Mouse (Mus musculus) hindbrain, embryonic 12.5 days (tissue): Measurements from ENCODE around the gene Vax2. TPM values are rescaled to one million over a fixed set of nuclear protein-coding genes. Genes with fewer than 3 reads are reported as not detected.

Source experiments
- ATAC-seq: fragments of 200-750 bp; cut with Nextera tagmentation; 2 replicates; pipeline ENCODE4 v1.8.0; 2017; ENCODE audit warnings: moderate TSS enrichment; ENCODE audit not compliant: low FRiP score
- H3K27ac ChIP-seq: fragments of 300-500 bp; sonication (generic); 2 replicates; pipeline ENCODE4 v1.5.1; 2016; ENCODE audit warnings: mild to moderate bottlenecking
- H3K27me3 ChIP-seq: fragments of 300-500 bp; sonication (generic); 2 replicates; pipeline ENCODE4 v1.6.1; 2016; ENCODE audit warnings: mild to moderate bottlenecking
- H3K36me3 ChIP-seq: fragments of 300-500 bp; sonication (generic); 2 replicates; pipeline ENCODE4 v1.6.1; 2016; ENCODE audit warnings: mild to moderate bottlenecking
- H3K4me1 ChIP-seq: fragments of 300-500 bp; sonication (generic); 2 replicates; pipeline ENCODE4 v1.6.1; 2016
- H3K4me2 ChIP-seq: fragments of 300-500 bp; sonication (generic); replicated peaks from 2 replicates; pipeline ENCODE4 v1.6.1; 2016; ENCODE audit warnings: mild to moderate bottlenecking
- H3K4me3 ChIP-seq: fragments of 300-500 bp; sonication (generic); 2 replicates; pipeline ENCODE4 v1.5.1; 2016; ENCODE audit warnings: mild to moderate bottlenecking
- H3K9ac ChIP-seq: fragments of 300-500 bp; sonication (generic); 2 replicates; pipeline ENCODE4 v1.6.1; 2016; ENCODE audit warnings: mild to moderate bottlenecking, moderate library complexity
- H3K9me3 ChIP-seq: fragments of 300-500 bp; sonication (generic); replicated peaks from 2 replicates; pipeline ENCODE4 v1.6.1; 2016; ENCODE audit warnings: mild to moderate bottlenecking
- WGBS: fragments of 180-500 bp; shearing (Covaris S2); methylation state at CpG from one replicate; pipeline ENCODE4 v1.1.7; 2016; 5-methylcytosine and 5-hydroxymethylcytosine counted together
- polyA plus RNA-seq: library from polyadenylated mRNA; unstranded; fragments of >200 nt; fragmentation: Nextera tagmentation; extraction: Ambion mirVana; gene quantifications from 2 replicates; pipeline ENCODE4 v1.2.1, GENCODE M21; 2016

The Vax2 gene
- polyA plus RNA-seq, 1 experiment from 2014 or later: not detected

DNA sequence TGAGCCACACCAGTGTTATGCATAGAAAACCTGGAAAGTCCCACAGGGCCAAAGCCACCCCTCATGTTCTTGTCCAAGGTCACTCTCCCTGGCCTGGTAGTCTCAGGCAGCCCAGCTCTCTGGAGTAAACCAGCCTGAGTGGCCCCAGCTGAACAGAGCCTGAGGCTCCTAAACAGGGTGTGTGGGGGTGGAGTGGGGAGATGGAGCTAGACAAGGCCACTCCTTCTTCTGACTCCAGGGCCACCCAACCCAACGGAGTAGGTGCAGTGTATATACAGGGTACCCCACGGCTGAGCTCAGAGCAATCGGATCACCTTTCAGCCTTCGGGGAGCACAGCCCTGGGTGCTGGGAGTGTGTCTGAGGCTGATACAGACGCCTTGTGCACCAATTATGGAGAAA lies 33.1 kb downstream of the Vax2 start:
- H3K36me3 ChIP-seq: no peaks in the 10 kb centered on the region
- H3K9me3 ChIP-seq: 0 out of 2 replicates have a peak, but pooled peaks cover 7% of the 10 kb centered on the region
- ATAC-seq: no peak
- no peak overlapping the region for H3K27ac ChIP-seq
- peaks cover 57% of the 10 kb centered on the region for H3K27me3 ChIP-seq
- H3K4me2 ChIP-seq: no peak overlapping the region
- H3K9ac ChIP-seq: no peak overlapping the region
- H3K4me1 ChIP-seq: peaks cover 4% of the 10 kb centered on the region; the same call in 1 of the 2 replicates
- H3K4me3 ChIP-seq: no peak overlapping the region
- 73% methylated on average over 5 of the region's 5 CpGs for WGBS

DNA sequence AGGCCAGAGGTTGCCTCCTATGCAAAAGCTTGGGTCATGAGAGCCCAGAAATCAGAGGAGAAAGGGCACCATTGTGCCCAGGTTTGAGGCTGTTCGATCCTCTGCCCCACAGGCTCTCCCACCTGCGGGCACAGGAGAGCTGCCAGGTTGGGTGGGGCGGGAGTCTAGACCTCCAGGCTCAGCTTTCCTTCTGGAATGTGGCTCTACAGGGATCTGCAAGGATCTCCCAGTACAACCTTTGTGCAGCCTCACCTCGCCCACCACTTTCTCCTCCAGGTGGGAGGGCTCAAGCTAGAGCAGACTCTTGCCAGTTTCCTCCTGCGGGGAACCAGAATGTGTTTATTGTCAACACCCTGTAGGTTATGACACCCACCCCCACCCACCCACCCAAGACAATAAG lies 33.5 kb downstream of the Vax2 start:
- 62% methylated on average over 5 of the region's 5 CpGs for WGBS
- Histone ChIP-seq H3K9me3 (0 out of 2 replicates have a peak, but pooled peaks cover 7% of the 10 kb centered on the region), H3K4me3 (no peak overlapping the region), H3K36me3 (no peaks in the 10 kb centered on the region), H3K9ac (no peak overlapping the region), H3K4me2 (no peak overlapping the region), H3K4me1 (peaks cover 4% of the 10 kb centered on the region; the same call in 1 of the 2 replicates), H3K27ac (no peak overlapping the region), H3K27me3 (peaks cover 60% of the 10 kb centered on the region)
- ATAC-seq: no peak

DNA sequence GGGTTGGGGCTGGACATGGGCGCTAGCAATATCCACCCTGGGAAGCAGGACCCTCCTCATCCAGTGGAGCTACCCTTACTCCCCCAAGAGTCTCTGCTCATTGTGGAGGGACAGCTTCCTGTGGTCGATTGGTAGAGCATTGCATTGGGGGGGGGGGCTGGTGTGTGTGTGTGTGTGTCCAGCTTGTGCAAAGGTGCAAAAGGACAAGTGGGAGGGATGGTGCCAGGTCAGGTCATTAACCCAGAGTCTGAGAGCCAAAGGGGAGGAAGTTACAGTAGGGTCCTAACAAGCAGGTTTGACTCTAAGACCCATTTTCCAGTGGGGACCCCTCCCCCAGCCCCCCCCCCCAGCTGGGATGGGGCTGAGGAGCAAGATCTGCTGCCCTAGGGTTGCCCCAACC lies 34.4 kb downstream of the Vax2 start:
- Histone ChIP-seq H3K27me3 (peaks cover 60% of the 10 kb centered on the region), H3K4me1 (peaks cover 4% of the 10 kb centered on the region; the same call in 1 of the 2 replicates)

DNA sequence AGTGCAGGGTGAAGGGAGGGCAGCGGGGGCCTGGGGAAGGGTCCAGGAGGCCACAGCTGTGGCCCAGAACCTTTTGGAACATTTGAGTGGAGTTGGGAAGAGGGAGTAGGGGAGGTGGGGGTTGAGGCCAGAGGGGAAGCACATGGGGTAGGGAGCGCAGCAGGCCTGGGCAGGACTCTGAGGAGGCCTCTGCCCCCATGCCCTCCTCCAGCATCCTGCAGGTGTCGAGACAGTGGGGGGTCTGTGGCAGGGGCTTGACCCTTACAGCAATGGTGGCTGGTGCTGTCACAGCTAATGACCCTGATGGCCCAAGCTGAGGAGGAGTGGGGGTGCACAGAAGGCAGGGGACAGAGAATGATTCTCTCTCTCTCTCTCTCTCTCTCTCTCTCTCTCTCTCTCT lies 38.2 kb downstream of the Vax2 start:
- 0 out of 2 replicates have a peak overlapping the region, but pooled peaks have one; percentile 1 for H3K9ac ChIP-seq
- peaks cover 4% of the 10 kb centered on the region; the same call in 1 of the 2 replicates for H3K4me1 ChIP-seq
- no peak overlapping the region for H3K4me3 ChIP-seq
- WGBS: 25% methylated on average over 3 of the region's 3 CpGs
- H3K36me3 ChIP-seq: no peaks in the 10 kb centered on the region
- ATAC-seq: no peak
- no peak overlapping the region for H3K4me2 ChIP-seq
- H3K27ac ChIP-seq: no peak overlapping the region
- no peaks in the 10 kb centered on the region for H3K9me3 ChIP-seq
- peaks cover 74% of the 10 kb centered on the region for H3K27me3 ChIP-seq

More for the DNA sequence above, 34.4 kb downstream of the Vax2 start:
- Histone ChIP-seq H3K9me3 (0 out of 2 replicates have a peak, but pooled peaks cover 7% of the 10 kb centered on the region), H3K4me2 (no peak overlapping the region), H3K4me3 (no peak overlapping the region), H3K27ac (no peak overlapping the region), H3K9ac (no peak overlapping the region), H3K36me3 (no peaks in the 10 kb centered on the region)
- WGBS: 40% methylated on average over 2 of the region's 2 CpGs
- no peak for ATAC-seq

DNA sequence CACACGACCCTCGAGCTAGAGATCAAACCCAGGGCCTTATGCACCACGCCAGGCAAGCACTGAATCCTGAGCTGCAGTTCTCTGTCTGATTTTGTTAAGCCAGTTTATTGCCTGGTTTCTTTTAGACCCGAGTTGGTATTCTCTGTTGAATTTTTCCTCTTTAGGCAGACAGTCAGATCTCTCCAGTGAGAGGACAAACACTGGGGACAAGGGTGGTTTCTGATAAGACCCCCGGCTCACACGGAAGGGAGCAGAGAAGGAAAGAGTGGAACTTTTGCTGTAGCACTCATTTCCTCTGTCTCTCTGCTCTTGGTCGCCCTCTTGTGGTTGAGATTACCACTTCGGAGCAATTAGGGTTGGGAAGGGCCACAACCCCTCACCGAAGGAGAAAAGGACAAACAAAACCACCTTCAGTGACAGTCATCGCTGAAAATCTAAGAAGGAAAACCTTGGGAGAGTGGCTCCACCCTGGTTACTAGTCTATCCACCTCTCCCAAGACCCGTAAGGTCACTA lies 39.2 kb downstream of the Vax2 start:
- no peak overlapping the region for H3K4me2 ChIP-seq
- no peak overlapping the region for H3K4me3 ChIP-seq
- no peak for ATAC-seq
- H3K27ac ChIP-seq: no peak overlapping the region
- H3K9me3 ChIP-seq: no peaks in the 10 kb centered on the region
- 6% methylated on average over 11 of the region's 11 CpGs for WGBS
- H3K27me3 ChIP-seq: peaks cover 73% of the 10 kb centered on the region
- H3K36me3 ChIP-seq: no peaks in the 10 kb centered on the region
- H3K9ac ChIP-seq: no peak overlapping the region
- peaks cover 4% of the 10 kb centered on the region; the same call in 1 of the 2 replicates for H3K4me1 ChIP-seq

DNA sequence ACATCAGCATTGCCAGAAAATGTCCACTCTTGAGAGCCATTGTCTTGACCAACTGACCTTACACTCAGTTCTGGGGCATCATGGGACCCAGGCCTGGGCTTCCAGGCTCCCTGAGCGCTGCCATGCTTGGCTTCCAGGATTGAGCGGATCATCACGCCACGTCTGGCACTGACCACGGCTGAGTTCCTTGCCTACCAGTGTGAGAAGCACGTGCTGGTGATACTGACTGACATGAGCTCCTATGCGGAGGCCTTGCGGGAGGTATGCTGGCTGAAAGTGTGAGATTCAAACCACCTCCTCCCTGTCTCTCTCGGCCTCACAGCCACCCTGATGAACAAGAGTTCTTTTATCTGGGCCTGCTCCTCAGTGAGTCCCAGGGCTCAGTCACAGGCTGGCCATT lies 45.0 kb downstream of the Vax2 start:
- no peak overlapping the region for H3K4me2 ChIP-seq
- no peak for ATAC-seq
- H3K9ac ChIP-seq: no peak overlapping the region
- peaks cover 88% of the 10 kb centered on the region for H3K27me3 ChIP-seq
- no peaks in the 10 kb centered on the region for H3K36me3 ChIP-seq
- H3K27ac ChIP-seq: no peak overlapping the region
- WGBS: 74% methylated on average over 9 of the region's 9 CpGs
- no peaks in the 10 kb centered on the region for H3K9me3 ChIP-seq
- H3K4me3 ChIP-seq: no peak overlapping the region
- 0 out of 2 replicates have a peak, but pooled peaks cover 6% of the 10 kb centered on the region for H3K4me1 ChIP-seq

DNA sequence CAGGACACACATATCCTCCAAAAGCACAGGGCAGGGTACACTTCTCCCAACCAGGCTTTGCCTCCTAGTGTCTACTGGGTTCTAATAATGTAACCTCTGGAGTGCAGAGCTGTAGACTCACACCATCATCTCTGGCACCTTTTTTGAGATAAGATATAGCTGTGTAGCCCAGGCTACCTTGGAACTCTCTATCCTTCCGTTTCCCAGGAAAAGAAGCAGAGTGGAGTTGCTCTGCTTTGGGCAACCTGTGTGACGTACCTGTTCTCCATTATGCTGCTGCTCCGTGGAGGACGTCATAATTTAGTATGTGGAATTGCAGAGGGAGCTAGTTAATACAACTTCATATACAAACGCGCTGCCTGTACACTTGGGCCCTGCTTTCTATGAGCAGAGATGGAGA lies 51.3 kb downstream of the Vax2 start, which contains the start of gene Ankrd53:
Gene Ankrd53, plus strand, starts transcription at position 301 of the 400 bp plus-strand sequence.
- Histone ChIP-seq H3K9me3 (no peaks in the 10 kb centered on the region), H3K27me3 (peaks cover 80% of the 10 kb centered on the region), H3K4me1 (peaks cover 12% of the 10 kb centered on the region), H3K36me3 (no peaks in the 10 kb centered on the region), H3K4me2 (peak within 1 kb of the TSS; percentile 49), H3K4me3 (peak within 1 kb of the TSS; percentile 24), H3K9ac (no peak within 1 kb of the TSS), H3K27ac (no peak within 1 kb of the TSS)
- ATAC-seq: 0 out of 2 replicates have a peak, but pooled peaks have one; percentile 8
- 23% methylated on average over 6 of the region's 6 CpGs for WGBS

DNA sequence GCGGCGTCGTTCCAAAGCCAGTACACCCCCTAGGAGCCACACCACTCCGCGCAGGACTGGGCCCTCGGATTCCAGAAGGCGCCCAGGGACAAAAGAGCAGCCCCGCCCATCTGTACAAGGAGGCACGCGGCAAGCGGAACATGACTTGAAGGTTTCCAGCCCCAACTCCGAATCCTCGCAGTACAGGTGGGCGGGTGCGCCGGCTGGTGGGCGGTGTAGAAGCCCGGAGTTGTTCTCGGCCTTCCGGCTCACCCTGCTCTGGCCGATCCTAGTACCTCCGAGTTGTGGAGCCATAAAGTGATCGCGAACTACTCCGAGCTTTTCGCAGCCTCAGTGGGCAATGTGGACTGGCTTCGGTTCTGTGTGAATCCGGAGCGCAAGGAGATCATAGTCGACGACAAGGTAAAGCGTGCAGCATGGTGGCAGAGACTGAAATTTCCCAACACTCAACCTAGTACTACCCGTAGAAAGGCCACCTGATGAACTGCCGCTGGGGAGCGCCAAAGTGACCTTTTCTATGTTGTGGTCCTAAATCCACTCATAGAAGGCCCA lies 51.9 kb downstream of the Vax2 start:
- Histone ChIP-seq H3K9ac (no peak overlapping the region), H3K4me2 (peak overlapping the region; percentile 49), H3K4me3 (peak overlapping the region; percentile 24), H3K27ac (no peak overlapping the region), H3K4me1 (peaks cover 11% of the 10 kb centered on the region), H3K27me3 (peaks cover 74% of the 10 kb centered on the region), H3K9me3 (no peaks in the 10 kb centered on the region), H3K36me3 (no peaks in the 10 kb centered on the region)
- WGBS: 1% methylated on average over 35 of the region's 35 CpGs
- peak; percentile 60; the same call in 1 of the 2 replicates for ATAC-seq

DNA sequence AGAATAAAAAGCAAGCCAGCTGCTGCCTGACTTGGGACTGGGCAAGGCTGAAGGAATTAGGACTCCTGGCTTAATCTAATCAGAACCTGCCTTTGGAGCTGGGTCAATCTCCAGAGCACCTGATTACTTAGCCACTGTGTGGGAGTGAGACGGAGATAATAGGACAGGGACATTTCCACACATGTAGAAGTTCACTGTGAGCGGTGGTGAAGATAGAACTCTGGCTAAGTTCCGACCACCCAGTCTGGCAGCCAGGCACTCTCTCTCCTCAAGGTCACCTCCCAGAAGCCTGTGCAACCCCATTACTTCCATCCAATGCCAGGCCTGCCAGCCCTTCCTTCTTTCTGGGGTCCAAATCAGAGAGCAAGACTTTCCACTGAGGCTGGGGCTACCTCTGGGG lies 55.9 kb downstream of the Vax2 start:
- Histone ChIP-seq H3K4me1 (peaks cover 6% of the 10 kb centered on the region), H3K27me3 (peaks cover 35% of the 10 kb centered on the region), H3K36me3 (peaks cover 25% of the 10 kb centered on the region), H3K4me3 (no peak overlapping the region), H3K4me2 (no peak overlapping the region), H3K9ac (no peak overlapping the region), H3K9me3 (no peaks in the 10 kb centered on the region), H3K27ac (no peak overlapping the region)
- no peak for ATAC-seq
- 93% methylated on average over 3 of the region's 3 CpGs for WGBS

DNA sequence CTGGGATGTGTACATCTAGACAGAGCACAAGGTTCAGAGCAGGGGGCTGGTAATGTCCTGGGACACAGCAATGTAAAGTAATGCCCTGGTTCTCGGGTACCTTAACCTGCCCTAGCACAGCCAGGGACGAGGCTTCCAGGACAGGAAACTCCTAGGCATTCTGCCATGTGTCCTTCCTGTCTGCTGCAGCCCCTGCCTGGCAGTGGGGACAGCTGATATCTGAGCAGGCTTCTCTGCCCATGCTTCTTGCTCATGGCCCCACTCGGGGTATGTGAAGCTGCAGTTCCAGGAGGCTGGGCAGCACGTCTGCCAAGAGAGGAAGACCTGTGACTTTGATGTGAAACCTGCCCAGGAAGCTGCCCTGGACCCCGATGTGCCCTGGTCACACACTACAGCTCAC lies 57.4 kb downstream of the Vax2 start:
- Histone ChIP-seq H3K4me2 (no peak overlapping the region), H3K4me3 (no peak overlapping the region), H3K9me3 (no peaks in the 10 kb centered on the region), H3K36me3 (peaks cover 34% of the 10 kb centered on the region), H3K27ac (no peak overlapping the region), H3K4me1 (no peaks in the 10 kb centered on the region; the same call in 1 of the 2 replicates), H3K27me3 (peaks cover 20% of the 10 kb centered on the region), H3K9ac (no peak overlapping the region)
- WGBS: 93% methylated on average over 5 of the region's 5 CpGs
- ATAC-seq: no peak

DNA sequence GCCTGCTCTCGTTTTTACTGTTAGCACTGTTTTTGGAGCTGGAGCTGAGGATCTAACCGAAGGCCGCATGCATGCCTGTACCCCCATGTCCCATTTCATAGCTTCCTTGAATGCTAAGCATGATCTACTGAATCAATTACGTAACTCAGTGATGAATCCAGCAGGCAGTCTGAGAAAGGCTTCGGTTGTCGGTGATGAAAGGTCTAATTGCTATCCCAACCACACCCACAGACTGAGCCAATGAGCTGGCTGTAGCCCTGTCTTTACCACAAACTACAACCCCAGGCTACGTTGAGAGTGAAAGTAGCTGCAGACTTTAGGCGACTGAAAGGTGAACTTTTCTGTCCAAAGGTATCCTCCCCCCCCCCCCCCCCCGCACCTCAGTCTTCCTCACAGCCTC lies 63.1 kb downstream of the Vax2 start:
- no peaks in the 10 kb centered on the region; the same call in 1 of the 2 replicates for H3K27me3 ChIP-seq
- no peak for ATAC-seq
- H3K9ac ChIP-seq: 0 out of 2 replicates have a peak overlapping the region, but pooled peaks have one; percentile 89
- peak overlapping the region; percentile 78 for H3K4me2 ChIP-seq
- WGBS: 72% methylated on average over 9 of the region's 9 CpGs
- no peaks in the 10 kb centered on the region for H3K9me3 ChIP-seq
- H3K4me3 ChIP-seq: peak overlapping the region; percentile 74
- peaks cover 12% of the 10 kb centered on the region for H3K4me1 ChIP-seq
- no peak overlapping the region for H3K27ac ChIP-seq
- peaks cover 29% of the 10 kb centered on the region for H3K36me3 ChIP-seq

DNA sequence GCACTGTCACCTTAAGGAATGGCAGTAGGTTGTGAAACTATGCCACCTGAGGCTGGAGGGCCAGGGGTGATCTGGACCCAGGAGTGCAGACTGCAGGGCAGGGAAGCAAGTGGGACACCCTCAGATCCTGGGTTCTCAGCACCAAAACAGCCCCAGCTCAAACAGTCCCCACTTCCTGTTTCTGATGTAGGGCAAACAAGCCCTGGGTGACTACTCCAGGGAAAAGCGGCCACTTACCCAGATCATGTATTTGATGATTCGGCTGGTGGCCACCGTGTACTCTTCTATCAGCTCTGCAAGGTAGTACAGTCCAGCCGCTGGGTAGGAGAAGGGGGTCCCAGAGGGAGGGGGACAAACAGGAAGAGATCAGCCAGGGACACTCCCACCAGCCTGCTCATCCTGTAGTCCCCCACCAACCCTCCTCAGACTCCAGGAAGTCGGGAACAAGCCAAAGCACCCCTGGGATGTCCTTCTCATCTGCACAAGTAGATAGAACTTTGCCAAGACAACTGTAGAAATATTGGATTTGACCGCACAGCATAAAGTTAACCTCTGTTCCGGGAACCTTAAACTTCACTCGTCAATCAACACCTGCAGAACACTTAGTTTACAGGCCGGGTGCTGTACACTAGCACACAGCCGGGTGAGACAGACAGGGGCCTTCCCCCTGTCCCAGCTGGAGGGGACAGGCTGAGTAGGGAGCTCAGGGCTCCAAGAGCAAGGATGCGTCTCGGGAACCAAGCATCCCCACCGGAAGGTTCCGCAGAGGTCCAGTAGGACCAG lies 63.9 kb downstream of the Vax2 start:
- H3K4me3 ChIP-seq: peak overlapping the region; percentile 74
- peak overlapping the region; percentile 64 for H3K27ac ChIP-seq
- H3K27me3 ChIP-seq: no peaks in the 10 kb centered on the region; the same call in 1 of the 2 replicates
- peaks cover 22% of the 10 kb centered on the region for H3K36me3 ChIP-seq
- peak overlapping the region; percentile 89 for H3K9ac ChIP-seq
- ATAC-seq: peak; percentile 23
- H3K4me1 ChIP-seq: peaks cover 12% of the 10 kb centered on the region
- H3K9me3 ChIP-seq: no peaks in the 10 kb centered on the region
- WGBS: 2% methylated on average over 14 of the region's 14 CpGs
- peak overlapping the region; percentile 78 for H3K4me2 ChIP-seq
